Mouse (Mus musculus) kidney, postnatal 25 days (tissue): ENCODE measurements around the gene Il4i1.
A peak's percentile ranks its signal among the peaks of the same experiment; 100 is the strongest.

ENCODE experiments used
- DNase-seq, 2 experiments: peaks; one replicate each; pipeline ENCODE4 v3.0.0; 2021; ENCODE audit warnings: mixed read lengths in 2 of 2

Il4i1 gene

DNA sequence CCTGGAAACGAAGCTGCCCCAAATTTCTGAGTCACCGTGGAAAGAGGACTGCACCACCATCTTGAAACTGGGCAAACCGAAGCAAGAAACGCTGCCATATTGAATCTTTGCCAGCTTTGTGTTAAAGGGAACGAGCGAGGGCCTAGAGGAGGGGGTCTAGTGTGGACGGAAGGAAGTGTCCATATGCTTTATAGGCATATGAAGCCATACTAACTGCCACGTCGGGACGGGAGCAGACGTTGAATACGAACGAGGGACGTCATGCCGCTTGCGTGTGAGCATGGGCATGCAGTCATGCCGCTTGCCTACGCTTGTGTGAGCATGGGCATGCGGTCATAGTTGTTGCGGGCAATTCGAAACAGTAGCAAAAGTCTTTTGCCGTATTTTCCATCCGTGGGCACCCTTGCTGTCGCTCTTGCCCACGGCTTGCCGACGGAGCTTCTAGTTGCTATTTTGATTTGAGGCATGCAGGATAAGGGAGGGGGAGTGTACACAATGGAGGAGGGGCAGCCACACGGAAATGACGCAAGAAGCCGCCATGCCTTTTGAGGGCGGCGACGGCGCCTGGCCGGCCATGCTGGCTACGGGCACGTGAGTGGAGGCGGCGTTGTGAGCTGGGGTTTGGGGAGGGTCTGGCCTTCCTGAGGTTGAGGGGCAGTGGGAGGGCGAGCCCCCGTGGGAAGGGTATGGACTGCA is 33.4 kb downstream of the Il4i1 start:
- peak; percentile 93 to 96 for DNase-seq

DNA sequence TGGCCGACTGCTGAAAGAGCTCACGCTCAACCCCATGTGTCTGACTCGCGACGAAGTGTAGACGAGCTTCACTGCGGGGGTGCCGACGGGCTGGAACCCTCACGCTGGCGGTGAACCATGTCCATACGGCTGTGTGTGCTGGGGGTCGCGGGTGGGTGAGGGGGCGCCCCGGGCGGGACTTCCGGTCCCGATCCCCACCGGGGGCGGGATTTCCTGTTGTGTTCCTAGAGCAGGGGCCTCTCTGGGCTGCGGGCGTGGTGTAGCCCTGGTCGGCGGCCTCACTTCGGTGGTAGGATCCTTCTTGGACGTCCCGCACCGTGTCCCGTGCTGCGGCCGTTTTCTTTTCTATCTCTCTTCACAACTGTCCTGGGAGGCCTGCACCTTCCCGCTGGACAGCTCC is 34.0 kb downstream of the Il4i1 start:
- DNase-seq, result peak; percentile 86 to 92

DNA sequence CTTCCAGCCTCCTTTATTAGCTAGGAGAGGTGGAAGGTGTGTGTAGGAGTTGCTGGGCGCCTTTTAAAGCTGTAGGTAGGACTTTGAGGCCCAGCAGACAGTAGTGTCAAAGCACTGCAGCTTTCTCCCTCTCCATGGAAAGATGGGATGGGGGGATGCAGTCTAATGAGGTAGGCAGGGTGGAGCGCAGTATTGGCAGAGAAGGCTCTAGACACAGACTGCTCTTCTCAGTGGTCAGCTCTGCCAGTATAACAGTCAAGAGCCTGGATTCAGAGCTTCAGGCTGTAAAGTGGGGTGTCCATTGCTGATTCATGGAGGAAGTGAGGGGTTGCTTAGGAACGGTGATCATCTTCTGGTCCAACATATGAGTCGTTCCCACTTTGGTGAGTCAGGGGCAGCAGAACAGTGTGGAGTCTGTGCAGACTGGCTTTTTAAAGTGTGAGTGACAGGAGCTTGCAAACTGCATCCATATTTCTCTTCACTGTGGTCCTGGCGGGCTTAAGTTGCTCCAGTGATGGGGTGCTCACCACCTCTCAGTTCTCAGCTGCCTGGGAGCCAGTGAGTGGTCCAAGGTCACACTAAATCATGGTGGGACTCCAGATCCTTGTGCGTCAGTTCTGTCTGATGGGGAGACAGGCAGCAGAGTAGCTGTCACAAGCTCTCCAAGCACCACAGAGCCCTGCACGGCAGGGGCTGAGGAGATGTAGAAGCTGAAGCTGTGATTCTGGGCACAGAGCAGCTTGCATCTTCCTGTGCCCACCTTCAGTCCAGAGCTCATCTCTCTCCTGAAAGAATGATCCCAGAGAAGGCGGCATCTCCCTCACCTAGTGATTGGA is 34.8 kb downstream of the Il4i1 start:
- DNase-seq, result no peak

DNA sequence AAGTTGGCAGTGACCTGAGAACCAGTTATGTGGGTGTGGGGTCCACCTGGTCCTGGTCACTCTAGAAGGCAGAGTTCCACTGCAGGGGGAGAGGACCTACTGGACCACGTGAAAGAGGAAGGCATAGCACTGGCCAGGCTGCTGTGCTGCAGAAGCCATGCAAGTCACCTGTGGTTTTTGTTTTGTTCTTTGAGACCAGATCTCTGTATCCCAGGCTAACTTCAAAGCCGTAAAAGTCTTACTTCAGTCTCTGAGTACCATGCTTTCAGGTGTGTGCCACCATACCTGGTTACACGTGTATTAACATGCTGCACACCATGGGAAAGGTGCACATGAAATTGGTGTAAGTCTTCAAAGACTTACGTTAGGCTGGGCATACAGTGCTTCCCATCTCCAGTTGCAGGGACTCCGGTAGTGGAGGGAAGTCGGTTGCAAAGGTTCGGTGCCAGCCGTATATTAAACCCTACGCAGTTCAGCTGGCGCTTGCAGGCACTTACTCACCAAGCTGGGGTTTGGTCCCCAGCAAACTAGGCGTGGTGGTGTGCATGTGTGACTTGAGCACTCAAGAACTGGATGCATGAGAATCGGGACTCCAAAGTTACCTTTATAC is 35.5 kb downstream of the Il4i1 start:
- DNase-seq, result no peak

DNA sequence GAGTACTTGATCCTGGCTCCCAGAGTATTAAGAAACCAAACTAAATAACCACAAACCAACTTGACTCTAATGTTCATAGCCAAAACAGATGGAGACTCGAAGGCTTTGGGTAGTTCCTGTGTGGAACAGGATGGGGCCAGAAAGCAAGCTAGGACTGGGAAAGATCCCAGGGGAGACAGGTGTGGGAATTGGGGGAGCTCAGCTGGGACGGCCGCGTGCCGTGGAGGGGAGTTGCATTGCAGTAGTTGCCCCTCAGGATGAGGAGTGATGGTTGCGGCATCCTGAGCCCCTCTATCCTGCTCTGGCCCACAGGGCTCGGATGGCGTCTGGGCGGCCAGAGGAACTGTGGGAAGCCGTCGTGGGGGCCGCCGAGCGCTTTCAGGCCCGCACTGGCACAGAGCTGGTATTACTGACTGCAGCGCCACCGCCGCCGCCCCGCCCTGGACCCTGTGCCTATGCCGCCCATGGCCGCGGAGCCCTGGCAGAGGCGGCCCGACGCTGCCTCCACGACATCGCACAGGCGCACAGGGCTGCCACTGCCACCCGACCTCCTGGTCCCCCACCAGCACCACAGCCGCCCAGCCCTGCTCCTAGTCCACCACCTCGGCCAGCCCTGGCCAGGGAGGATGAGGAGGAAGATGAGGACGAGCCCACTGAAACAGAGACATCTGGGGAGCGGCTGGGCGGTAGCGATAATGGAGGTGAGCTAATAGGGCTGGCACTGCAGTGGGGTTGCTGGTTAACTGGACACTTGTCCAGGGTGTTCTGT is 36.3 kb downstream of the Il4i1 start:
- DNase-seq, result no peak

DNA sequence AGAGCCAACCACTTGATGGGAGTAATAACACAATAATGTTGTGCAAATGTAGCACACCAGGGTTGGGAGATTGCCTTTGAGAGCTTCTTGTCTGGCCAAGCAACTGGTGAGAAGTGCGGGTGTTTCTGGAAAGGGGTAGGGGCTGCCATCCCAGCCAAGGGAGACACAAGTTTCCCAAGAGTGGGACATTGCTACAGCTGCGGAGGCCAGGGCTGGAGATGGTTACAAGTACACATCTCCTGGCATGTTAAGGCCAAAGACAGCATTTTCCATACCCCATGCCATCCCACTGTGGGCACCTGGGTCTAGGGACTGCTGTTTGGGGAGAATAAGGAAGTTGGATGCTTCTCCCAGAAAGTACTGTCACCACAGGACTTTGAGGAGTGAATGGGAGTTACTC is 36.9 kb downstream of the Il4i1 start:
- DNase-seq, result no peak

DNA sequence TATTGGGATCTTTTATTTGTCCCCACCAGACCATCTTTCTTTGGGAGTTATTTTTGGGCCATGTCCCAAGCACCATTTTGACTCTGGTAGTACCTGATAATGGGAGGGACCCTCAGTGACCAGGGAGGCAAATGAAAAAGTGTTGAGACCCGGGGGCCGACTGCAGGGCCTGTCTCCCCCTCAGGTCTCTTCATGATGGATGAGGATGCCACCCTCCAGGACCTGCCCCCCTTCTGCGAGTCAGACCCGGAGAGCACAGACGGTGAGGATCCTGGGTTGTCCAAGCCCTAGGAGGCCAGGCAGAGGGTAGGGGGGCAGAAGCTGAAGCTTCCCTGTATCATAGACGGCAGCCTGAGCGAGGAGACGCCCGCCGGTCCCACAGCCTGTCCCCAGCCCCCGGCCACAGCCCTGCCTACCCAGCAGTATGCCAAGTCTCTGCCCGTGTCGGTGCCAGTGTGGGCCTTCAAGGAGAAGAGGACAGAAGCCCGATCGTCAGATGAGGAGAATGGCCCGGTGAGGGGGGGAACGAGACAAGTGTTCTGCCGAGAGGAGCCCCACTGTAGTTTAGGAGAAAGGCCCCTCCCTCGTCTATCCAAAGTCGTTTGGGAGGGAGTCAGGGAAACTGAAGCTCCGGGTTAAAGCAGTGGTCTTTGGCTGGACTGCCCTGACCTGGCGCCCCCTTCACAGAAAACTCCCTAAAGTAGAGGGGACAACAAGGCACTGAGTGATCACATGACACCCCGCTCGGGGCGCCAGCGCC is 37.6 kb downstream of the Il4i1 start:
- peak in 1 of 2 experiments; percentile 63 for DNase-seq

DNA sequence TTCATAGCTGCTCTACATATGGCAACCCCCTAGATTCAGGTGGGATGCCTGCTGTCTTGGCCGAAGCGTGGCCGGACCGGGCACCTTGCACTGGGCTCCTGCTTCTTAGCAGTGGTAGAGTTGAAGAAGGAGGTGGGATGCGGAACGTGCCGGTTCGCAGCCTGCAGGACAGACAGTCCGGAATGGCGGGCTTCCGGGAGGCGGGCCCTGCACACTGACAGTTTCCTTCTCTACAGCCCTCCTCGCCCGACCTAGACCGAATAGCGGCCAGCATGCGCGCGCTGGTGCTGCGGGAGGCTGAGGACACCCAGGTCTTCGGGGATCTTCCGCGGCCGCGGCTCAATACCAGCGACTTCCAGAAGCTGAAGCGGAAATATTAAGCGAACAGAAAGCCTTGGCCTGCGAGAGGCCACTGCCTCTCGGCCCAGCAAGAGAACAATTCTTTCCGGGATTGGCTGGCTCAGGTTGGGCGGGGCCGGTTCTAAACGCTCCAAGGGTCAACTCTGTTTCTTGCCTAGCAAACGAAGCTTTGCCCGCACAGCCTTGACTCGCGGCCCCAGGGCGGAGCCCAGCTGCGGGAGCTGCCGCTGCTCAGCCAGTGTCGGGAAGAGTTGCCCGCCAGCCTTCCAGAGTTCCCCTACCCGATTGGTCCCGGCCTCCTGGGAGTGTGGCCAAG is 38.3 kb downstream of the Il4i1 start:
- DNase-seq, result peak; percentile 92 to 98

DNA sequence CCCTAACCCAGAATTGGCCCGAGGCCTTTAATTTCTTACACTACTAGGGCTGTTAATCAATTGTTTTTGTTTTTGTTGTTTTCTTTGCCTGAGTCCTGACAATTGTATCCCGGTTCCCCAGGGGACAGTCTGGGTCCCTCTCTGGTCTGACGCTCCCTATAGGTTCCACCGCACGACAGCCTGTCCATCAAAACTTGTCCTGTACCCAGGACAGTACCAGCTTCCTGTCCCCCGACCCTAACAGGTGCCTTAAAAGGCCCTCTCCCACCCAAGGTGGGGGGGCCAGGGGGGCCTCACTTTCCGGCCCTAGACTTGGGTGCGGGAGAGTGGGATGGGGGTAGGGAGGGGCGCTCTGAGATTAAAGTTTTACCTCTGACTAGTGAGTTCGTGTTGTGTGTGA is 38.8 kb downstream of the Il4i1 start:
- peak in 1 of 2 experiments; percentile 57 for DNase-seq

DNA sequence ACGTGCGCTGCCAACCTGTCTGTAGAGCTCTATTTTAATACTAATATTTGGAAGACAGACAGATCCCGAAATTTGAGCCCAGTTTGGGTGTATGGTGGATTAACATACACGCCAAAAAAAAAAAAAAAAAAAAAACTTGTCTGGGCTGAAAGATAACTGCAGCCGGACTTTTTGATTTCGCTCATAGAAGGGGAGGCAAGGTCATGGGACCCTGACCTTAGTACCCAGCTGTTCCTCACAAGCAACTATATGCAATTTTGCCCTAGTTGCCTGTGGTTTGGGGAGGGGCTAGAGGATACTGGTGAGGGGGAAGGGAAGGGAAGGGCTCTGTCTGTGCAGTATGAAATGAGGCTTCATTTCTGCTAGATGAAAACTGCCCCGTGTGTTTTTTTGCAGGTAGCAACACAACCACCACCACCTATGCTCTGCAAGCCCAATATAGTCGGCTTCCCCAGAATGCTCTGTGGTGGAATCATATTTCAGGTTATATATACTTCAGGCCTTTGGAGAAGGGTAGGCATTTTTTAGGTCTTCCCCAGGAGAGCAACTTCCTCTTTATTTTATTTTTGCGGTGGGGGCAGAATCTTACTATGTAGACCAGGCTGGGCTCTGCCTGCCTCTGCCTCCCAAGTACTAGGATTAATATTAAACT is 40.2 kb downstream of the Il4i1 start:
- DNase-seq, result no peak

DNA sequence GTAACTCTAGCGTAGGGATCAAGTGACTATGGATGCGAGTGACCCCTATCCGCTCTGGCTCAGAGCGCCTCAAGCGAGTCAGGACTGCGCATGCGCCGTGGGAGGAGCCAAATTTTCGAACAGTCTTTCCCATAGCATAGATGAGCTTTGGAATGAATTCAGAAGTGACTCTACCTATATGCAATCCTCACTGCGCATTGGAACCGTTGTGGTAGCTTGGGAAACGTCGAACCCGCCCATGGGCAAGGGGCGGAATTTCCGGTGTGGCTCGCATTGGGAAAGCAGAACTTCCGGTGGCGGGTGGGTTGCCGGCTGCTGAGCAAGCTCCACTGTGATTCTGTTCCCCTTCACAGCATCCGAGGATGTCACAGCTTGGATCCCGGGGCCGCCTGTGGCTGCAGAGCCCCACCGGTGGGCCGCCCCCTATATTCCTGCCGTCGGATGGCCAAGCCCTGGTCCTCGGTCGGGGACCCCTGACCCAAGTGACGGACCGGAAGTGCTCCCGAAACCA is 40.9 kb downstream of the Il4i1 start, which contains the start of gene Pnkp:
Gene Pnkp (plus strand): TSS at position 98 of the 511 bp plus-strand sequence.
- peak; percentile 86 to 90 for DNase-seq

DNA sequence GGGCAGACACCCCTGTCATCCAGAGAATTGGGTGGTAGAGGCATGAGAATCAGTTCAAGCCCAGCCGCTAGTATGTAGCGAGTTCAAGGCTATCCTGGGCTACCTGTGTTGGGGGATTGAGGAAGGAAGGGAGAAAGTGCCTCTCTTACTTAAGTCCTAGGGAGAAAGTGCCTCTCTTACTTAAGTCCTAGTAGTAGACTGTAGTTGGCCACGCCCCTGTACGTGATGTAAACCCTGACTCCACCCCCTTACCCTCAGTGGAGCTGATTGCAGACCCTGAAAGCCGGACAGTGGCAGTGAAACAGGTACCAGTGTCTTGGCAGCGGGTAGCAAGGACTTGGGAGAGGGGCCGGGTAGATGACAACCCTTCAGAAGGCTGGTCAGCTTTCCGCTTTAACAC is 41.7 kb downstream of the Il4i1 start:
- peak; percentile 56 to 61 for DNase-seq

DNA sequence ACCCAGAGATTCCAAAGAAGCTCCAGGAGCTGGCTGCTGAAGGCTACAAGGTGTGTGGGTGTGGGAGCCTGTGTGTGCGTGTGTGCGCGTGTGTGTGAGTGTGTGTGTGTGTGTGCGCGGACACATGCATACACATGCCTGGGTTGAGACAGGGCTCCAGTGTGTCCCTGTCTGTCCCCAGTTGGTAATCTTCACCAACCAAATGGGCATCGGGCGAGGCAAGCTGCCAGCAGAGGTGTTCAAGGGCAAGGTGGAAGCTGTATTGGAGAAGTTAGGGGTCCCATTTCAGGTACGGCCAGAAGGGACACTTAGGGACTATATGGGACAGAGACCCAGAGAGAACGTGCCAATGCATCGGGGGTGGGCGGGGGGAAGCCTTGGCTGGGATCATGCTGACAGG is 43.7 kb downstream of the Il4i1 start:
- no peak for DNase-seq

DNA sequence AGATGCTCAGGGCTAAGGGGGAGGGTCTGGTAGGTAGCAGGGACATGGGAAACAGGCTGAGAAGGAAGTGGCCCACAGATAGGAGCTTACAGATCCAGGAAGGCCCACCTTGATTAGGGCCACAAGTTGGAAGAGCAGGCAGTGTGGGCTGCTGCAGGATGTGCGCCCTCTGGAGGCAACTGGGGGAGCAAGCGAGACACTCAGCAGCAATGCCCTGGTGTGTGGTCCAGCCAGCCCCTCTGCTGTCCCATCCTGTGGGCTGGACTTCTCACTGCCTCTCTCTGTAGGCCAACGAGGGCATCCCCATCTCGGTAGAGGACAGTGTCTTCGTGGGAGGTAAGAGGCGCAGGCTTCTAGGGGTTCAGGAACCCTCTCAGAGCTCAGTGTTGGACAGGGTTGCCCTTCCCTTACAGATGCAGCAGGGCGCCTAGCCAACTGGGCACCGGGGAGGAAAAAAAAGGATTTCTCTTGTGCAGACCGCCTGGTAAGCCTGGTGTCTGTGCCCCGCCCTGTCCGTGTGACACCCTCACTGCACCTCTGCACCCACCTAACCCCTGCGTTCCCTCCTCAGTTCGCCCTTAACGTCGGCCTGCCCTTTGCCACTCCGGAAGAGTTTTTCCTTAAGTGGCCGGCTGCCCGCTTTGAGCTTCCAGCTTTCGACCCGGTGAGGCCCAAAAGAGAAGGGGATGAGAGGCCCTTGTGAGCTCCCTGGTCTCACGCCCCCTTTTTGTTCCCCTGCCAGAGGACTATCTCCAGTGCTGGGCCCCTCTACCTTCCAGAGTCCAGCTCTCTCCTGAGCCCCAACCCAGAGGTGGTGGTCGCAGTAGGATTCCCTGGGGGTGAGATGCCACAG is 44.6 kb downstream of the Il4i1 start:
- peak; percentile 71 to 79 for DNase-seq

DNA sequence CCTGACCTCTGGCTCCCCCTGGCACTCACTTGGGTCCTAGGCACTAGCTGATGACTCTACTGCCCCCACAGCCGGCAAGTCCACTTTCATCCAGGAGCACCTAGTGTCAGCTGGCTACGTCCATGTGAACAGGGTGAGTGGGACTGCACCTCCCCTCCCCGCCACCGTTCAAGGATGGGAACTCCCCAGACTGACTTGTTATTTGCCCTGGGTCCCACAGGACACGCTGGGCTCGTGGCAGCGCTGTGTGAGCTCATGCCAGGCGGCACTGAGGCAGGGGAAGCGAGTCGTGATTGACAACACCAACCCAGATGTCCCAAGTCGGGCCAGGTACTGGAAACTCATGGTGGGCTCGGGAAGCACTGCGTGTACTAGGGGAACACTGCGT is 45.2 kb downstream of the Il4i1 start:
- no peak for DNase-seq

DNA sequence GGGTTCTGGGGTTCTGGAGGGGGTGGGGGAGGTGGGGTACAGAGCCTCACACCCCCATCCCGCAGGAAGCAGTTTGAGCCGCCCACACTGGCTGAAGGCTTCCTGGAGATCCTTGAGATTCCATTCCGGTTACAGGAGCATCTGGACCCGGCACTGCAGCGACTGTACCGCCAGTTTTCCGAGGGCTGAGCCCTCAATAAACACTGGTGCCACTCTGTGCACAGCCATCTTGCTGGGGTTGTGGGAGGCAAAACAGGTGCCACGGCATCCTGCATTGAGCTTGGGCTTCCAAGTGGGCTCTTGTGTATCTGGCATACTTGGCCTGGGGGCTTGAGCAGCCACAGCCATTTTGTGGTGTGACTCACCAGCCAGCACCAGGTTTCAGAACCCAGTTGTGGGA is 46.2 kb downstream of the Il4i1 start:
- no peak for DNase-seq

DNA sequence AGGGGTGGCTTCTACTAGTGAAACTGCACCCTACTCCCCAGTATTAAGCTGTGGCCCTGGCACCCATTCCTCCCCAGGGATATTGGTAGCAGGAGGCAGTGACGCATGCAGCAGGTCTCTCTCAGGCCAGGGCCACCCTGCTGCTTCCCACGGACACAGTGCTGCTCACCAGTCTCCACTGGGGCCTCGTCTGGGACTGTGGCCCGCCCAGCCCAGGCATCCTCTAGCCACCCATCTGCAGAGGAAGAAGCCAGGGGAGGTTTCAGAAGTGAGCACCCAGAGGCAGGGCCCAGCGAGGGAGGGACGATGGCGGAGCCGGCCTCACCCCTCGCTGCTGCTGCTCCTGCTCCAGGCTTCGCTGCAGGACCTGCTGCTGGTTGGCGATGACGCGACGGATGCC is 47.0 kb downstream of the Il4i1 start:
- DNase-seq, result no peak

DNA sequence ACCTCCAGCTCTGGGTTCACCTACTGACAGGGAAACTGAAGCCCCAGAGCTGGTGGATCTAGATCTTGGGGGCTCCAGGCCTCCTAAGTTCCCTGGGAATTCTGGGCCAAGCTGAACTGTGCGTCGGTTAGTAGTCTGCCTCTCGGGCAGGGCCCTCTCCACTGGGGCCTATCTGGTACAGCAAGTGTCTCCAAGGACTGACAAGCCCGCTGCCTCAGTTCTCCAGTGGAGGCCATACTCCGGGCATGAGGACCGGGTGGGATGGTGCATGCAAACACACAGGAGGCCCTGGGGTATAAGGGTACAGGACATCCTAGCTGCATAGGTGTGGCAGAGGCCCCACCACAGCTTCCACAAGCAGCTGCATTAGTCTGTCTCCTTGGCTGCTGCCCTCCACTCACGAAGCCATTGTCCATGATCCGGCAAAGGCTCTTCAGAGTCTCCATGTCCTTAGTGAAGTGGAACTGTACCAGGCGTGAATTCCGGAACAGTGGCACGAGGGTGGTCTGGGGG is 47.9 kb downstream of the Il4i1 start:
- peak in 1 of 2 experiments; percentile 33 for DNase-seq
